Mouse (Mus musculus) cerebellum, postnatal 4 days (tissue): ENCODE data around the gene Cacna1c.

ENCODE experiments used
- DNase-seq, 2 experiments: peaks; one replicate each; pipeline ENCODE4 v3.0.0; 2022; ENCODE audit warnings: low spot score in 2 of 2, mixed read lengths in 1 of 2

Cacna1c gene

GRCm38 (mm10) chr6:118705840-118706239 is 490.4 kb downstream of the Cacna1c start:
- no peak for DNase-seq

DNA sequence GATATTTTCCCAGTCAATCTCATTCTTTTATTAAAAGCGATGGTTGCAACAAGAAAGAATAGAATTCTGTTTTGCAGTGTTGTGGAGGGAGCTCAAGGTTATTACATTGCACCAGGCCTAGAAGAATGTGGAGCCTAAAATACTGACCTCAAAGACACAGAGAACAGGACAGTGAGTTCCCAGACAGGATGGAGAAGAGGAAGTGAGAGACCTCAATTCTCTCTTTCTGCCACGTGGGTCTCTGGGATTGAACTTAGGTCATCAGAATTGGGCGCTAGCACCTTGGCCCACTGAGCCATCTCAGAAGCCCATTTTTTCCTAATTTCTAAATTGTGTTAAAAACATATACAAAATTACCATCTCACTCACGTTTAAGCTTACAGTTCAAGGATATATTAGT is 501.6 kb downstream of the Cacna1c start:
- no peak for DNase-seq

GRCm38 (mm10) chr6:118689447-118689846 is 506.8 kb downstream of the Cacna1c start:
- no peak for DNase-seq

- DNase-seq, result no peak
Observed at GRCm38 (mm10) chr6:118688856-118689255, 507.4 kb downstream of the Cacna1c start.

- no peak for DNase-seq
Observed at GRCm38 (mm10) chr6:118680814-118681213, 515.4 kb downstream of the Cacna1c start.

- no peak for DNase-seq
Observed at GRCm38 (mm10) chr6:118678031-118678430, 518.2 kb downstream of the Cacna1c start.

GRCm38 (mm10) chr6:118677306-118677705 is 518.9 kb downstream of the Cacna1c start:
- no peak for DNase-seq

DNA sequence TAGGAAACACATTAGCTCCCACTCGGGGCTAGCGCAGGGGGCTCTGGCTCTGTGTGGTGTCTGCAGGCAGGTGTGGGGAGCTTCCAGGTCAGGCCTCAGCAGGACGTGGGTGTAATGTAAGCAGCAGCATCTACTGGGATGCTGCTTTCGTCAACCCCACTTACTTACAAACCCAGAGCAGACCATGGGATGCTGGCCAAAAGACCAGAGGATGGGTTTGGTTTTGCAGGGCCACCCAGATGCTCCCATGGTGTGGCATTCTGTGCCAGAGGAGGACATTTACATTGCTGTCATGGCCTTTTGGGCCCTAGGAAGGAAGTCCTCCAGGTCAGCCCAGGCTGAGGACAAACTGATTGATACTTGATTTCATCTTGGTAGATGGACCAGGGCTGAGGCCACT is 521.4 kb downstream of the Cacna1c start:
- no peak for DNase-seq

GRCm38 (mm10) chr6:118673974-118674695 is 522.1 kb downstream of the Cacna1c start:
- no peak for DNase-seq

GRCm38 (mm10) chr6:118653331-118653730 is 542.9 kb downstream of the Cacna1c start:
- no peak for DNase-seq

- DNase-seq, result no peak
Observed at GRCm38 (mm10) chr6:118649121-118649783, 547.0 kb downstream of the Cacna1c start.

GRCm38 (mm10) chr6:118646265-118647061 is 549.8 kb downstream of the Cacna1c start:
- DNase-seq, result peak; percentile 70 to 84

DNA sequence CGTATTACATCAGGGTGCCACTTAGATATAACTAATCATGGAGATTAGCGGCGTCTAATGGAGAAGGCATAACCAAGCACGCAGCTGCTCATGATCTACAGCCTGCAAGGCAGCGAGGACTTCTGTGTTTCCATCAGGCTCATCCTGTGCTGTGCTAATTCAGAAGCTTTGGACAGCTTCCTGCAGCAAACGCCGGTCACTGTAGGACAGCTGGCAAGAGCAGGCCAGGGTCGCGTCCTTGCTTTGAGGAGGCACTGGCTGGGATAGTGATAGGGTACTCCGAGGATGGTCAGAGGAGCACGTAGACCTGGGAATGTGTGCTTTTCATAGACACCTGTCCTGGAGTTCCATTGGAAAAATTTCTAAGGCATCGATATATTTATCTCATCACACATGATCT is 551.4 kb downstream of the Cacna1c start:
- DNase-seq, result no peak

DNA sequence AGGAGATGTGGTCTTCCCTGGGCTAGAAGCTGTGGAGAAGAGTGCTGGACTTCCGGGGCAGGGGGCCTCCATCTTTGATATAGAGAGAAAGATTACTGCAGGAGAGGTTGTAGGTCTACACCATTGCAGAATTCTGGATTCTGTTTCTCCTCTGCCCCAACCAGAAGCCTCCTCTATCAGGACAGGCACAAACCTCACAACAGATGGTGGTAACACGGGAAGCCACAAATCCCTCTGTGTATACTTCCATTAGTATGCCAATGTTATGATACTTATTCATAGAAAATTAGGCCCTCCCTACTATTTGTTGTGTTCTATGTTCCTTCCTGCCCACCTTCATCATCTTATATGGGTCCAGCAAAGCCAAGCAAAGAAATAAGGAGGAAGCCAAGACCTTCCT is 552.7 kb downstream of the Cacna1c start:
- DNase-seq, result no peak

GRCm38 (mm10) chr6:118641671-118642325 is 554.4 kb downstream of the Cacna1c start:
- DNase-seq, result no peak

DNA sequence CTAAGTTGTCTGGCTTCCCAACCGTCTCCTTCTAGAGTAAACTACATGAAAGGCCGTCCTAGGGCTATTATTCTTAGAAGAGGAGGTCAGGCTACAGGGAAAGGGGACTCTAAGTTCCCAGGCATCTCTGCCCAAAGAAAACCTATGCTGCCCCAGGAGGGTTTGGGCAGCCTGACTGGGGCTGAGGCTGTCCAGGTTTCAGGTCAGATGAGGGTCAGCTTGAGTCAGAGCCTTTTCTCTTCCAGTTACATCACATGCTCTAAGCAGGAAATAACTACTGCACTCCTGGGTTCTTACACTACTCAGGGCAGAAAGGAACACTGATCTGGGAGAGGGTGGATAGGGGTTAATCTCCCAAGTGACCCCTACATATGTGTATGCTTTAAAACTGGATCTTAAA is 556.4 kb downstream of the Cacna1c start:
- no peak for DNase-seq

DNA sequence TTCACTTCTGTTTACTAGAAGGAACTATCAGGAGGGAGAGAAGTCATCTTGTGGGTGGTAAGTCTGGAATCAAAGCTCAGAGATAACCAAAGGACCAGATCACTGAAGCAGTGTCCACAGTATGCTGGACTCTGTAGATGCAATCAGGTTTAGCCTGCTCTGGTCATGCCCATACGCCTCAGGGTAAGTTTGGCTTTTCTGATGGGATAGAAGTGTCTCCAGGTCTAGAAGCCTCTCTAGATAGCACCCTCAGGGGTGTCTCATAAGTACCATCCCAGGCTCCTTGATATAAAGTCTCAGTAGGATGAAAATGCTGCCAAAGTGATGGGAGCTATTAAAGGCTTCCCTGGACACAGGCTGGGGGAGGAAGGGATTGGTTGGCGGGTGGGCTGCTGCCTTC is 557.3 kb downstream of the Cacna1c start:
- DNase-seq, result no peak

GRCm38 (mm10) chr6:118632491-118632890 is 563.7 kb downstream of the Cacna1c start:
- DNase-seq, result no peak

DNA sequence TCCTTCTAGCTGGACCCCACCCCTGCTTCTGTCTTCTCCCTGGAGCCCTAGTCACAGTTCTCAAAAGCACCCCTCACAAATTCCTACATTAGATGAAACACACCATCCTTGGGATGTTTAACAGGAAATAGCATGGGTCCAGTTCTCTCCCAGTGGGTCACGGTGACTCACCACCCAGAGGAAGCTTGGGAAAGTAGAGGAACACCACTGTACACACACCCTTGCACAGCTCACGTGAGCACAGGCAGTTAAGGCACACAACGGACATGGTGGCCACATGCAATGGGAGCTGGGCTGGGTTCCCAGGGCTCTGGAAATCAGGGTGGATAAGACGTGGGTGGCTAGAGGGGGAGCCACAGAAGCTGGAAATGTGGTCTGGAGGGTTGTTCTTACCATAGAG is 566.2 kb downstream of the Cacna1c start:
- DNase-seq, result no peak

DNA sequence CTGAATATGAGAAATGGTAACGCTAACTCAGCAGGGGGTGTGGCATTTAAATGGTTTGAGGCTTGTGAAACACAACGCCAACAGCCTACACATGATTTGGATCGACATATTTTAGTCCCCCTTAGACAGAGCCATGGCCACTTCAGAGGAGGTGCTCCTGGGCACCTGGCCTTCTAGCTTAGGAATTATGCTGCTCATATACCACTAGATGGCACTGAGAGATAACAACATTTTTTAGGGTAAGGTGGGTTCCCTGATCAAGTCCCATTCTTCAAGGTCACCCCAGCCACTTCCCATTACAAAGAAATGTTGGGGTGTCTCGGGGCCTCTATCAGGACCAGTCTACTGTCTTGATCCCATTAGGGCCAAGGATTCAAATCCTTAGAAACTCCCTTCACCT is 570.0 kb downstream of the Cacna1c start:
- no peak for DNase-seq

- DNase-seq, result no peak
Observed at GRCm38 (mm10) chr6:118623609-118624008, 572.6 kb downstream of the Cacna1c start.

GRCm38 (mm10) chr6:118621866-118622265 is 574.4 kb downstream of the Cacna1c start:
- no peak for DNase-seq
